Mouse (Mus musculus) heart, embryonic 15.5 days (tissue): ENCODE data around the gene Plpp7. TPM values are rescaled to one million over a fixed set of nuclear protein-coding genes. Genes with fewer than 3 reads are reported as not detected.

ENCODE experiments used
- ATAC-seq: fragments of 200-750 bp; cut with Nextera tagmentation; replicated peaks from 2 replicates; pipeline ENCODE4 v1.8.0; 2017; ENCODE audit warnings: low read depth, moderate TSS enrichment; ENCODE audit not compliant: insufficient number of reproducible peaks, insufficient read depth, low FRiP score
- H3K27ac ChIP-seq: fragments of 300-500 bp; sonication (generic); 2 replicates; pipeline ENCODE4 v1.5.1; 2015; ENCODE audit warnings: mild to moderate bottlenecking, inconsistent platforms
- H3K27me3 ChIP-seq: fragments of 300-500 bp; sonication (generic); 2 replicates; pipeline ENCODE4 v1.6.1; 2015; ENCODE audit warnings: inconsistent platforms
- H3K36me3 ChIP-seq: fragments of 300-500 bp; sonication (generic); 2 replicates; pipeline ENCODE4 v1.6.1; 2015; ENCODE audit warnings: mild to moderate bottlenecking, inconsistent platforms
- H3K4me1 ChIP-seq: fragments of 300-500 bp; sonication (generic); replicated peaks from 2 replicates; pipeline ENCODE4 v1.6.1; 2015; ENCODE audit warnings: inconsistent platforms
- H3K4me2 ChIP-seq: fragments of 300-500 bp; sonication (generic); 2 replicates; pipeline ENCODE4 v1.6.1; 2015; ENCODE audit warnings: inconsistent platforms, mild to moderate bottlenecking, moderate library complexity
- H3K4me3 ChIP-seq: fragments of 300-500 bp; sonication (generic); 2 replicates; pipeline ENCODE4 v1.5.1; 2015; ENCODE audit warnings: mild to moderate bottlenecking, inconsistent platforms
- H3K9ac ChIP-seq: fragments of 300-500 bp; sonication (generic); 2 replicates; pipeline ENCODE4 v1.6.1; 2015; ENCODE audit warnings: mild to moderate bottlenecking, inconsistent platforms
- H3K9me3 ChIP-seq: fragments of 300-500 bp; sonication (generic); replicated peaks from 2 replicates; pipeline ENCODE4 v1.6.1; 2016; ENCODE audit warnings: inconsistent platforms
- WGBS: fragments of 180-500 bp; shearing (Covaris S2); methylation state at CpG from one replicate; pipeline ENCODE4 v1.1.7; 2015; ENCODE audit warnings: mixed read lengths; 5-methylcytosine and 5-hydroxymethylcytosine counted together
- polyA plus RNA-seq: library from polyadenylated mRNA; unstranded; fragments of >200 nt; fragmentation: Nextera tagmentation; extraction: Ambion mirVana; gene quantifications from 2 replicates; pipeline ENCODE4 v1.2.1, GENCODE M21; 2015

Plpp7 gene
- polyA plus RNA-seq, 1 experiment from 2014 or later, result 16.1 TPM

- Histone ChIP-seq H3K9me3 (no peaks in the 10 kb centered on the region), H3K27me3 (no peaks in the 10 kb centered on the region), H3K4me1 (peaks cover 54% of the 10 kb centered on the region), H3K9ac (0 out of 2 replicates have a peak overlapping the region, but pooled peaks have one; percentile 3), H3K36me3 (no peaks in the 10 kb centered on the region), H3K4me3 (0 out of 2 replicates have a peak overlapping the region, but pooled peaks have one; percentile 1), H3K27ac (peak overlapping the region; percentile 92), H3K4me2 (peak overlapping the region; percentile 40)
- 10% methylated on average over 16 of the region's 16 CpGs for WGBS
- peak; percentile 81 for ATAC-seq
Measured at GRCm38 (mm10) chr2:32127653-32128535, 32.6 kb downstream of the Plpp7 start.

DNA sequence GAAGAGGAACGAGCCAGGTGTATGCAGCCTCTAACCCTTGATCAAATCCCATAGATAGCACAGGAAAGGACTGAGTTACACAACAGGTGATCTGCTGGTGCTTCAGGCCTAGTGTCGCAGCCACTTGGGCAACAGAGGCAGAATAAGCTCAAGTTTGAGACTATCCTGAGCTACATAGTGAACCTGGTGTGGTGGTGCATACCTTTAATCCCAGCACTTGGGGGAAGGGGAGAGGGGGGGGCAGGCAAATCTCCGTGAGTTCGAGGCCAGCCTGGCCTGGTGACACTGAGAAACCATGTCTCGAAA is 33.2 kb downstream of the Plpp7 start:
- Histone ChIP-seq H3K9me3 (no peaks in the 10 kb centered on the region), H3K4me3 (no peak overlapping the region), H3K27me3 (no peaks in the 10 kb centered on the region), H3K4me2 (peak overlapping the region; percentile 40), H3K36me3 (no peaks in the 10 kb centered on the region), H3K4me1 (peaks cover 54% of the 10 kb centered on the region), H3K9ac (0 out of 2 replicates have a peak overlapping the region, but pooled peaks have one; percentile 3), H3K27ac (peak overlapping the region; percentile 92)
- no peak for ATAC-seq
- 69% methylated on average over 5 of the region's 5 CpGs for whole genome bisulfite sequencing

DNA sequence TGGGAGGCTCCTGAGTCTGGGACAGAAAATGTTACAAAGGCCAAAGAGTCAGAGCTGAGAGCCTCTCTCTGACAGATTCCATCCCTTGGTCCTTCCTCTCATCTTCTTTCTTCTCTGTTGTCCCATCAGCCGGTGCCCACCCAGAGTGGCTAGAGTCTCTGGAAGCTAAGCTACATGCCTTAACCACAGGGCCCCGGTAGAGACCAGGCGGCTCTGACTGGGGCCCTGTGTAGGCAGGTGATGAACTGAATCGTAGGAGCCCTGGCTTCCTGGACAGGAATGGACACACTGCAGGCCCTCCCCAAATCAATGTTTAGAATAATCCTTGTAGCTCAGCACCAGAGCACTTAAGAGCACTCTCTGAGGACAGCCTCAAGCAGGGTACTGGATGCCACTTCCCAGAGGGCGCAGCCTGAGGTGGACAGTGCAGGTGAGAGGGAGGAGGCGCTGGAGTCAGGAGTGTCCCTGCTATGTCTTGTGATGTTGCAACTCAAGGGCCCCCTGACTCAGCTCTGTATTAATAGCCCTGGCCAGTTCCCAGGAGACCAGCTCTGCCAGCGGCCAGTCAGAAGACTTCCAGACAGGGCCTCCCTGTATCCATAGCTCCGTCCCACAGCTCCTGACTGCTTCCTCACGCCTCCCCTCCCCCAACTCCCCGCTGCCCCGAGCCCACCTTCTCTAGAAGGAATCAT is 34.2 kb downstream of the Plpp7 start:
- no peaks in the 10 kb centered on the region for H3K36me3 ChIP-seq
- H3K9me3 ChIP-seq, result no peaks in the 10 kb centered on the region
- peaks cover 54% of the 10 kb centered on the region for H3K4me1 ChIP-seq
- peak overlapping the region; percentile 92 for H3K27ac ChIP-seq
- no peak overlapping the region for H3K9ac ChIP-seq
- H3K4me3 ChIP-seq, result no peak overlapping the region
- 22% methylated on average over 11 of the region's 11 CpGs for WGBS
- peak; percentile 71 for ATAC-seq
- no peaks in the 10 kb centered on the region for H3K27me3 ChIP-seq
- peak overlapping the region; percentile 36 for H3K4me2 ChIP-seq

DNA sequence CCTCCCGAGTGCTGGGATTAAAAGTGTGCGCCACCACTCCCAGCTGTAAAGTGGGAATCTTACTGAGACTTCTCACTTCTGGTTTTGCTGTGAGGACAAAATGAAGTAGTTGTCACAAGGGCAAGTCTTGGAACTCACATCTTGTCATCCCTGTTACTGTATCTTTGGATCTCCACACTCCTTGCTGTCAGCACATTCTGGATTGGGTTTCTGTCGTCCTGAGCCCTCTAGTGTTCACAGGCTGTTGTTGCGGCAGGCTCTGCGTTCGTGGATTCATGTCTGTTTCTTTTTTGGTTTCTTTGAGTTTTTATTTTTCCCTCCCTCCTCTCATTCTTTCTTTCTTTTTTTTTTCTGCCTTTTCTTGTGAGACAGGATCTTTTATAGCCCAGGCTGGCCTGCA is 35.1 kb downstream of the Plpp7 start:
- Histone ChIP-seq H3K36me3 (no peaks in the 10 kb centered on the region), H3K27me3 (no peaks in the 10 kb centered on the region), H3K4me1 (peaks cover 54% of the 10 kb centered on the region), H3K4me3 (no peak overlapping the region), H3K4me2 (peak overlapping the region; percentile 21; the same call in 1 of the 2 replicates), H3K9me3 (no peaks in the 10 kb centered on the region), H3K27ac (peak overlapping the region; percentile 92), H3K9ac (0 out of 2 replicates have a peak overlapping the region, but pooled peaks have one; percentile 31)
- WGBS, result 27% methylated on average over 6 of the region's 6 CpGs
- no peak for ATAC-seq

DNA sequence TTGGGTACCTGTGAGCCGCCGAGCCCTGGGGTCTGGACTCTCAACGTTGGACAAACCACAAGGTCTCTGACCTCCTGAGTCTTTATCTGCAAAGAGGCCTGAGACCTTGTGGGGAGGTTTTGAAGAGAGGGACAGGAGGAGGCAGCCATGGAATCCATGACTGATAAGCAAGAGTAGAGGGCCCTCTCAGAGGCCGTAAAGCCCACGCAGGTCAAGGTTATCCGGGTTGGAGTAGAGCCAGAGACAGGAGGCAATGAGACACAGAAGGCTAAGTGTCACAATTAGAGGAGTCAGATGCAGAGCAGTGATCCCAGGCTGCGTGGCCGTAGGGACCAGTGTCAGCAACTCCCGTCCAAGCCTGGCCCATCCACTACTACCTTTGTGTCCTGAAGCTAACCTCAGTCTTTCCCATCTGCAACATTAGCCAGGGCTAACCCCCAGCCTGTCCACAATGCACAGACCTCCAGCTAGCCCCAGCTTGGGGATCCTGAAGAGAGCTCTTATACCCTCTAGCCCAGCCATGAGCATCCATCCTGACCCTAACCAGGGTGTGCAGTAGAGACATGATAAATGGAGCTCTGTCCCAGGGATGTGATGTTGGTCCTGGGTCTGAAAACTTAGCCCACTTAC is 36.0 kb downstream of the Plpp7 start:
- peak overlapping the region; percentile 92 for H3K27ac ChIP-seq
- H3K9ac ChIP-seq, result 0 out of 2 replicates have a peak overlapping the region, but pooled peaks have one; percentile 31
- H3K4me2 ChIP-seq, result 0 out of 2 replicates have a peak overlapping the region, but pooled peaks have one; percentile 21
- no peaks in the 10 kb centered on the region for H3K27me3 ChIP-seq
- no peak overlapping the region for H3K4me3 ChIP-seq
- WGBS, result 28% methylated on average over 9 of the region's 9 CpGs
- no peak for ATAC-seq
- no peaks in the 10 kb centered on the region for H3K9me3 ChIP-seq
- peaks cover 54% of the 10 kb centered on the region for H3K4me1 ChIP-seq
- no peaks in the 10 kb centered on the region for H3K36me3 ChIP-seq

- Histone ChIP-seq H3K9ac (no peak overlapping the region), H3K4me2 (0 out of 2 replicates have a peak overlapping the region, but pooled peaks have one; percentile 15), H3K27me3 (no peaks in the 10 kb centered on the region), H3K36me3 (no peaks in the 10 kb centered on the region), H3K9me3 (no peaks in the 10 kb centered on the region), H3K27ac (peak overlapping the region; percentile 92), H3K4me1 (peaks cover 56% of the 10 kb centered on the region), H3K4me3 (no peak overlapping the region)
- WGBS, result 60% methylated on average over 6 of the region's 6 CpGs
- ATAC-seq, result no peak
Measured at GRCm38 (mm10) chr2:32131866-32132566, 36.7 kb downstream of the Plpp7 start.

GRCm38 (mm10) chr2:32132567-32132992 is 37.3 kb downstream of the Plpp7 start:
- no peaks in the 10 kb centered on the region for H3K36me3 ChIP-seq
- WGBS, result 12% methylated on average over 12 of the region's 12 CpGs
- no peak for ATAC-seq
- no peak overlapping the region for H3K9ac ChIP-seq
- peak overlapping the region; percentile 15; the same call in 1 of the 2 replicates for H3K4me2 ChIP-seq
- H3K4me3 ChIP-seq, result no peak overlapping the region
- no peaks in the 10 kb centered on the region for H3K27me3 ChIP-seq
- peak overlapping the region; percentile 92 for H3K27ac ChIP-seq
- H3K9me3 ChIP-seq, result no peaks in the 10 kb centered on the region
- peaks cover 58% of the 10 kb centered on the region for H3K4me1 ChIP-seq

DNA sequence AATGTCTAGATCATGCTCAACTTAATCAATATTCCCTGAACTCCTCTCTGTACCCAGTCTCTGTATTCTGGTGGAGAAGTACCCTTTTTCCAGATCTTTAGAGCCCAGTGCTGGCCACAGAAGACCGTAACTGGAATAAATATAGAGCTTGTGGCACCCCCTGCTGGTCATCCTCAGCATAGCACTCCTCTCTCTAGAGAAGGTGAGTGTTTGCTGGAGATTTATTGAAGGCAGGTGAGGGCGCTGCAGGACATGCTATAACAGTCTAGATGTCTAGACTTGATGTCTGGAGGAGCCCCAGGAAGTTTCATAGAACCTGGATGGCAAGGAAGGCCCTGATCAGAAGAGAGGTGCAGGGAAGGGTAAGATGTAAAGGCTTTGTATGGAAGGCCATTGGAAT is 38.7 kb downstream of the Plpp7 start:
- H3K36me3 ChIP-seq, result no peaks in the 10 kb centered on the region
- H3K9me3 ChIP-seq, result no peaks in the 10 kb centered on the region
- no peak overlapping the region for H3K4me3 ChIP-seq
- H3K4me2 ChIP-seq, result no peak overlapping the region
- H3K4me1 ChIP-seq, result peaks cover 49% of the 10 kb centered on the region
- WGBS, result 3% methylated on average over 2 of the region's 2 CpGs
- no peak overlapping the region for H3K9ac ChIP-seq
- ATAC-seq, result no peak
- no peaks in the 10 kb centered on the region for H3K27me3 ChIP-seq
- H3K27ac ChIP-seq, result no peak overlapping the region

GRCm38 (mm10) chr2:32137667-32138266 is 42.4 kb downstream of the Plpp7 start:
- H3K9me3 ChIP-seq, result no peaks in the 10 kb centered on the region
- H3K27me3 ChIP-seq, result no peaks in the 10 kb centered on the region
- peaks cover 13% of the 10 kb centered on the region for H3K4me1 ChIP-seq
- peak overlapping the region; percentile 59 for H3K4me3 ChIP-seq
- peak overlapping the region; percentile 69 for H3K9ac ChIP-seq
- peak overlapping the region; percentile 86 for H3K27ac ChIP-seq
- peak; percentile 95 for ATAC-seq
- H3K4me2 ChIP-seq, result peak overlapping the region; percentile 85
- no peaks in the 10 kb centered on the region for H3K36me3 ChIP-seq
- under 1% methylated on average over 40 of the region's 40 CpGs for whole genome bisulfite sequencing

DNA sequence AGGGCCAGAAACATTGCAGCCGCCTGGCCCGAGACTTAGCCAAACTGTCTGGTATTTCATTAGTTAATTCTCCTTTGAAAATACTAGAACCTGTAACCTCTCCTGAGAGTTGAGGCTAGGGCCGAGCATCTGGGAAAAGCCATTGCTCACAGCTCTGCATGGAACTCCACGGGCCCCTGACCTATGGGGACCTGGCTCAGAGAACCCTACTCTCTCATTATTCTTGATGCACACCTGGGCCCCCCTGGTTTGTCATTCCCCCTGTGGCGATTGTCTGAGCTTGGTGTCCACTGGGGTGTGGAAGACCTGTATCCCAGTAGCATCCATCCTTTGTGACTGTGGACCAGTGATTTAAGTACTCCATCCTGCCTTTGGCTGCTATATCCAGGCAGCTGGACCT is 44.0 kb downstream of the Plpp7 start:
- WGBS, result 74% methylated on average over 5 of the region's 5 CpGs
- H3K4me3 ChIP-seq, result no peak overlapping the region
- H3K9ac ChIP-seq, result no peak overlapping the region
- H3K36me3 ChIP-seq, result no peaks in the 10 kb centered on the region
- H3K27me3 ChIP-seq, result no peaks in the 10 kb centered on the region
- peaks cover 11% of the 10 kb centered on the region for H3K4me1 ChIP-seq
- no peak overlapping the region for H3K27ac ChIP-seq
- H3K9me3 ChIP-seq, result no peaks in the 10 kb centered on the region
- no peak for ATAC-seq
- no peak overlapping the region for H3K4me2 ChIP-seq
